Comparison of ENCODE assay signal across 27 mouse cellular contexts in genomic region chr11:44574820-44575219, GRCm38 (mm10). TPM values are rescaled to one million over a fixed set of nuclear protein-coding genes. Genes with fewer than 3 reads are reported as not detected.
DNase-seq lines count a peak whose midpoint lies in the region; ATAC-seq and TF ChIP-seq lines count a peak whose summit lies in the region.
"Had no signal": no experiment of that assay in that cellular context is flagged by ENCODE, and none has a peak within 500 bp of the region (broad histone marks: within the 10 kb centered on the region; RNA-seq: fewer than 3 reads in every experiment).

No protein-coding gene starts in this region.

- ATAC-seq in liver, embryonic 12.5 days: no peak
- ATAC-seq: forebrain, embryonic 16.5 days; midbrain, embryonic 15.5 days had no signal

- H3K36me3 ChIP-seq in liver, adult 2 months (ENCODE audit: control insufficient read depth, insufficient read depth, low read length): no peaks in the 10 kb centered on the region
- H3K36me3 ChIP-seq in liver, embryonic 12.5 days: peaks cover 2% of the 10 kb centered on the region; the same call in 1 of the 2 replicates
- H3K36me3 ChIP-seq in CH12.LX (replicated peaks in 1 of 2; ENCODE audit: control insufficient read depth in 1 of 2, insufficient read depth in 1 of 2, low read length in 1 of 2): peaks cover 0 to 4% of the 10 kb centered on the region in 2 experiments
- H3K36me3 ChIP-seq in splenic B cell, adult 2 months (ENCODE audit: control insufficient read depth, insufficient read depth, low read length, poor library complexity, severe bottlenecking): peaks cover 2% of the 10 kb centered on the region; the same call in 1 of the 2 replicates
- peaks cover 2% of the 10 kb centered on the region for H3K36me3 ChIP-seq in hindbrain, embryonic 10.5 days
- H3K36me3 ChIP-seq: embryonic facial prominence, embryonic 15.5 days; midbrain, embryonic 15.5 days; stomach, embryonic 15.5 days had no signal

- H3K4me3 ChIP-seq in liver, adult 2 months (ENCODE audit: insufficient read depth, low read depth, low read length): no peak overlapping the region
- no peak overlapping the region for H3K4me3 ChIP-seq in liver, embryonic 12.5 days
- no peak overlapping the region for H3K4me3 ChIP-seq in CH12.LX (replicated peaks in 1 of 3; ENCODE audit: low read depth in 2 of 3, low read length in 2 of 3, poor library complexity in 1 of 3)
- H3K4me3 ChIP-seq in hindbrain, embryonic 10.5 days: no peak overlapping the region
- H3K4me3 ChIP-seq: embryonic facial prominence, embryonic 15.5 days; heart, embryonic 12.5 days; left cerebral cortex, adult 2 months; midbrain, embryonic 15.5 days; myocyte; neural tube, embryonic 13.5 days; stomach, embryonic 15.5 days had no signal

- no peak for TF ChIP-seq CTCF in liver, adult 2 months (IDR thresholded peaks at IDR 0.05; ENCODE audit: low read depth, low read length)
- TF ChIP-seq CTCF in CH12.LX (conservative IDR thresholded peaks at IDR 0.05 in 1 of 2, IDR thresholded peaks at IDR 0.05 in 1 of 2; ENCODE audit: low read depth in 2 of 2, low read length in 2 of 2): no peak

- no peaks in the 10 kb centered on the region for H3K79me2 ChIP-seq in liver, adult 2 months (ENCODE audit: control insufficient read depth, insufficient read depth, low read length)
- H3K79me2 ChIP-seq in CH12.LX (replicated peaks; ENCODE audit: control insufficient read depth, extremely low read depth, insufficient read depth, poor library complexity, severe bottlenecking): no peaks in the 10 kb centered on the region

- H3K4me1 ChIP-seq in liver, adult 2 months (ENCODE audit: control insufficient read depth, insufficient read depth, low read length): peaks cover 2% of the 10 kb centered on the region; the same call in 1 of the 2 replicates
- no peaks in the 10 kb centered on the region for H3K4me1 ChIP-seq in liver, embryonic 12.5 days
- H3K4me1 ChIP-seq in CH12.LX (ENCODE audit: control insufficient read depth in 1 of 2, insufficient read depth in 2 of 2): peaks cover 13 to 45% of the 10 kb centered on the region in 2 experiments
- H3K4me1 ChIP-seq in hindbrain, embryonic 10.5 days (replicated peaks): no peaks in the 10 kb centered on the region
- H3K4me1 ChIP-seq: embryonic facial prominence, embryonic 15.5 days; heart, embryonic 12.5 days; midbrain, embryonic 15.5 days; neural tube, embryonic 13.5 days; stomach, embryonic 15.5 days had no signal

- H3K4me2 ChIP-seq in liver, embryonic 12.5 days: no peak overlapping the region
- H3K4me2 ChIP-seq in CH12.LX (ENCODE audit: insufficient read depth, low read depth, poor library complexity, severe bottlenecking): peak overlapping the region; percentile 41; the same call in 1 of the 2 replicates
- H3K4me2 ChIP-seq: embryonic facial prominence, embryonic 15.5 days; heart, embryonic 12.5 days; hindbrain, embryonic 14.5 days; midbrain, embryonic 15.5 days; neural tube, embryonic 13.5 days; stomach, embryonic 15.5 days had no signal

- in situ Hi-C loops in CH12.LX (cut with MboI; ENCODE audit: low pct_ligation_motif_present, low pct_unique_long_range_greater_than_20kb, low sequenced_read_pairs): loop anchor here (25.0 kb wide), 3 partner anchors 813 to 1312 kb away; no protein-coding TSS in a partner anchor

- H3K9ac ChIP-seq in liver, adult 2 months (ENCODE audit: low read depth, low read length): no peak overlapping the region
- no peak overlapping the region for H3K9ac ChIP-seq in liver, embryonic 12.5 days
- no peak overlapping the region for H3K9ac ChIP-seq in CH12.LX (ENCODE audit: insufficient read depth, low read depth)
- H3K9ac ChIP-seq: embryonic facial prominence, embryonic 15.5 days; heart, embryonic 12.5 days; hindbrain, embryonic 14.5 days; midbrain, embryonic 15.5 days; neural tube, embryonic 13.5 days; stomach, embryonic 15.5 days had no signal

- TF ChIP-seq RAD21 in CH12.LX (IDR thresholded peaks at IDR 0.05; ENCODE audit: low read depth, low read length): no peak

- dilution Hi-C loops in CH12.LX (cut with MboI; ENCODE audit: extremely low pct_ligation_motif_present, extremely low pct_unique_long_range_greater_than_20kb, low sequenced_read_pairs): no loop called here

- 96% methylated on average over 5 of the region's 5 CpGs for WGBS in liver, adult 2 months
- WGBS in liver, embryonic 12.5 days (ENCODE audit: insufficient replicate concordance): 89% methylated on average over 5 of the region's 5 CpGs
- WGBS in hindbrain, embryonic 10.5 days: 94% methylated on average over 5 of the region's 5 CpGs

- H3K27me3 ChIP-seq in liver, adult 2 months (ENCODE audit: control insufficient read depth, insufficient read depth, low read length): no peaks in the 10 kb centered on the region
- H3K27me3 ChIP-seq in liver, embryonic 12.5 days (replicated peaks): no peaks in the 10 kb centered on the region
- H3K27me3 ChIP-seq in CH12.LX (replicated peaks): no peaks in the 10 kb centered on the region
- H3K27me3 ChIP-seq in splenic B cell, adult 2 months (ENCODE audit: control insufficient read depth, insufficient read depth, low read length, poor library complexity, severe bottlenecking): no peaks in the 10 kb centered on the region
- no peaks in the 10 kb centered on the region for H3K27me3 ChIP-seq in hindbrain, embryonic 10.5 days (ENCODE audit: insufficient read depth, poor library complexity, severe bottlenecking)
- H3K27me3 ChIP-seq: embryonic facial prominence, embryonic 15.5 days; heart, embryonic 12.5 days; midbrain, embryonic 15.5 days; neural tube, embryonic 13.5 days; stomach, embryonic 15.5 days had no signal

- peak; percentile 58; the same call in 1 of the 2 replicates for TF ChIP-seq EP300 in CH12.LX (IDR thresholded peaks at IDR 0.05; ENCODE audit: low read length)

- no peaks in the 10 kb centered on the region for H3K9me3 ChIP-seq in liver, embryonic 12.5 days (replicated peaks)
- no peaks in the 10 kb centered on the region for H3K9me3 ChIP-seq in CH12.LX (replicated peaks; ENCODE audit: low read length)
- H3K9me3 ChIP-seq in hindbrain, embryonic 10.5 days: peaks cover under 1% of the 10 kb centered on the region
- H3K9me3 ChIP-seq: embryonic facial prominence, embryonic 15.5 days; heart, embryonic 12.5 days; midbrain, embryonic 15.5 days; neural tube, embryonic 13.5 days; stomach, embryonic 15.5 days had no signal

- no peak overlapping the region for H3K27ac ChIP-seq in liver, adult 2 months (replicated peaks; ENCODE audit: insufficient read depth, low read depth, low read length)
- H3K27ac ChIP-seq in liver, embryonic 12.5 days: no peak overlapping the region
- H3K27ac ChIP-seq in CH12.LX (ENCODE audit: insufficient read depth, low read depth): no peak overlapping the region
- no peak overlapping the region for H3K27ac ChIP-seq in hindbrain, embryonic 10.5 days
- H3K27ac ChIP-seq: embryonic facial prominence, embryonic 15.5 days; hindbrain, embryonic 14.5 days; kidney, postnatal 0 days; left cerebral cortex, adult 2 months; midbrain, embryonic 15.5 days; neural tube, embryonic 13.5 days; stomach, embryonic 15.5 days had no signal

- peak; percentile 1 for DNase-seq in liver, adult 2 months (ENCODE audit: extremely low read depth, low read depth, low spot score)
- DNase-seq in CH12.LX (ENCODE audit: extremely low read depth): peak; percentile 90
- DNase-seq in spleen, adult 12 weeks (ENCODE audit: low spot score): peak; percentile 67
- DNase-seq in splenic B cell, adult 2 months (ENCODE audit: low read depth, low spot score): peak; percentile 93
- no peak for DNase-seq in layer of hippocampus, adult 9-10 months (ENCODE audit: low spot score)
- DNase-seq in hindbrain, embryonic 10.5 days (ENCODE audit: low spot score): no peak
- DNase-seq: adrenal gland, postnatal 10 days; cerebellum, adult 8-10 months; gastrocnemius, postnatal 10 days; heart, postnatal 10 days; kidney, adult 2 months; lung, adult 18-20 months; thymus, adult 2 months had no signal

- TF ChIP-seq POLR2A in liver, adult 2 months (IDR thresholded peaks at IDR 0.05; ENCODE audit: extremely low read depth, insufficient read depth, low read length): no peak
- TF ChIP-seq POLR2A in CH12.LX (IDR thresholded peaks at IDR 0.05; ENCODE audit: low read depth, low read length): no peak

TF ChIP-seq in CH12.LX, 34 proteins besides CTCF, POLR2A, EP300 and RAD21 (continues in another document):
- TF ChIP-seq POLR2AphosphoS2 (IDR thresholded peaks at IDR 0.05; ENCODE audit: low read depth, low read length) (no peak), MAFK (IDR thresholded peaks at IDR 0.05; ENCODE audit: insufficient replicate concordance, low read length) (0 out of 2 replicates have a peak, but pooled peaks have one; percentile 31), TCF12 (IDR thresholded peaks at IDR 0.05; ENCODE audit: low read depth, low read length) (no peak), RCOR1 (conservative IDR thresholded peaks at IDR 0.05; ENCODE audit: low read depth, low read length) (no peak), BHLHE40 (IDR thresholded peaks at IDR 0.05; ENCODE audit: low read depth, low read length) (peak; percentile 44), CHD2 (IDR thresholded peaks at IDR 0.05; ENCODE audit: low read length) (peak; percentile 64; the same call in 1 of the 2 replicates), NRF1 (IDR thresholded peaks at IDR 0.05; ENCODE audit: low read depth, low read length) (no peak), SMC3 (IDR thresholded peaks at IDR 0.05; ENCODE audit: low read depth, low read length) (no peak), NELFE (IDR thresholded peaks at IDR 0.05; ENCODE audit: low read depth, low read length) (0 out of 2 replicates have a peak, but pooled peaks have one; percentile 21), MXI1 (IDR thresholded peaks at IDR 0.05; ENCODE audit: low read depth, low read length) (no peak), MAZ (IDR thresholded peaks at IDR 0.05; ENCODE audit: low read depth, low read length) (0 out of 2 replicates have a peak, but pooled peaks have one; percentile 26)

RNA-seq across cellular contexts. Expression of gene Ebf1, which starts 42.3 kb away (rescaled TPM):
- total RNA-seq in liver, adult 2 months (2014; rRNA removed): 0.37 and 0.47 TPM in 2 replicates
- polyA plus RNA-seq in liver, adult 2 months (2012; rRNA removed): 0.11 and 0.23 TPM in 2 replicates
- 0.26 and 0.41 TPM in 2 replicates for polyA plus RNA-seq in liver, embryonic 12.5 days (2016; fragmentation: Nextera tagmentation; extraction: Ambion mirVana)
- total RNA-seq in CH12.LX (2012; rRNA removed) (24.9 and 37.8 TPM in 2 replicates), CH12.LX (2014; rRNA removed) (42.8 and 44.2 TPM in 2 replicates)
- polyA plus RNA-seq in CH12.LX (2012; ENCODE audit: insufficient read length, low read depth): 52.5 and 60.7 TPM in 2 replicates
- polyA plus RNA-seq in hindbrain, embryonic 10.5 days (2016; fragmentation: Nextera tagmentation; extraction: Ambion mirVana): 60.1 and 77.9 TPM in 2 replicates
- total RNA-seq: common myeloid progenitor, adult 5-6 weeks; granulocyte monocyte progenitor cell, adult 5-6 weeks; MEL had no signal

RNA-seq across cellular contexts. Expression of gene Rnf145, which starts 56.1 kb away (rescaled TPM):
- 18.0 and 24.0 TPM in 2 replicates for total RNA-seq in liver, adult 2 months (2014; rRNA removed)
- polyA plus RNA-seq in liver, adult 2 months (2012; rRNA removed): 9.1 and 17.0 TPM in 2 replicates
- polyA plus RNA-seq in liver, embryonic 12.5 days (2016; fragmentation: Nextera tagmentation; extraction: Ambion mirVana): 64.7 and 71.1 TPM in 2 replicates
- total RNA-seq in CH12.LX (2012; rRNA removed) (38.4 and 44.5 TPM in 2 replicates), CH12.LX (2014; rRNA removed) (52.8 and 60.5 TPM in 2 replicates)
- 44.3 and 46.3 TPM in 2 replicates for polyA plus RNA-seq in CH12.LX (2012; ENCODE audit: insufficient read length, low read depth)
- 111 and 125 TPM in 2 replicates for polyA plus RNA-seq in hindbrain, embryonic 10.5 days (2016; fragmentation: Nextera tagmentation; extraction: Ambion mirVana)

Comparison
In these comparisons a context has a peak if more than half of its experiments do, and no peak if none do; other contexts are left out.
1. DNase-seq: peak in liver, adult 2 months (single experiment), CH12.LX (single experiment), spleen, adult 12 weeks (single experiment) and splenic B cell, adult 2 months (single experiment); none in layer of hippocampus, adult 9-10 months (single experiment) and hindbrain, embryonic 10.5 days (single experiment).
2. RNA of gene Ebf1, which starts 42.3 kb away (polyA plus RNA-seq): 60.1 to 77.9 TPM in hindbrain, embryonic 10.5 days and 52.5 to 60.7 TPM in CH12.LX; 0.26 to 0.41 TPM in liver, embryonic 12.5 days and 0.11 to 0.23 TPM in liver, adult 2 months; every median in the first group is over 10 times any median in the second.